Mouse (Mus musculus): ENCODE data around the gene Rasgef1b.

DNA sequence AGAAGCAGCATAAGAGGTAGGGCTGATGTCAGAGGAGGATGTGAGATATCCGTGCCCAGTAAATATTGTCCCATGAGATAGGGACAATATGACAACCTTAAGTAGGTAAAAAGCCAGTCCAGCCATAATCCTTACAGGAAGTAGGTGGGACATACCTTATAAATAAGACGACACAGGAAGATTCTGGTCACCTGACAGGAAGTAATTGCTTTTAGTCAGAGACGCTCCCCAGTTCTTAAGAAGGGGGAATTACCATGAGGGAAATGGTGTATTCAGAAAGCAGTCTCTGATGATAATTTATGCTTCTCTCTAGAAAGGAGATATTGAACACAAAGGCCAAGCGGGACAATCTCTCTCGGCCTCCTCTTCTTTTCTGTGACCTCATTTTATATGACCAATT is 394.8 kb downstream of the Rasgef1b start:
- TF ChIP-seq CTCF (IDR thresholded peaks at IDR 0.05) (no peak), EP300 (IDR thresholded peaks at IDR 0.05) (no peak)

Data from lung, postnatal 0 days (tissue).